Mouse (Mus musculus) heart, adult 2 months (tissue): ENCODE measurements around the gene Ecd.

Experiments used
- CTCF ChIP-seq: fragments of 200-600 bp; IDR thresholded peaks from 2 replicates; pipeline ENCODE4 v1.8.1; 2022; ENCODE audit warnings: antibody characterized with exemption, mild to moderate bottlenecking, moderate library complexity
- EP300 ChIP-seq: fragments of 200-500 bp; IDR thresholded peaks from 2 replicates; pipeline ENCODE4 v1.6.1; 2011; ENCODE audit warnings: low read depth, low read length, control low read depth; ENCODE audit not compliant: insufficient read depth
- POLR2A ChIP-seq: fragments of 200-500 bp; IDR thresholded peaks from 2 replicates; pipeline ENCODE4 v1.6.1; 2011; ENCODE audit warnings: mild to moderate bottlenecking, low read depth, low read length, control low read depth; ENCODE audit not compliant: insufficient read depth

GRCm38 (mm10) chr14:20388441-20389129 lies 40.7 kb upstream of the Ecd start, which contains the start of gene Dnajc9:
- TF ChIP-seq EP300 (0 out of 2 replicates have a peak, but pooled peaks have one; percentile 51), CTCF (peak; percentile 27; the same call in 1 of the 2 replicates), POLR2A (peak; percentile 90)
